13 mouse cellular contexts compared by ENCODE assay signal in the genomic region with DNA sequence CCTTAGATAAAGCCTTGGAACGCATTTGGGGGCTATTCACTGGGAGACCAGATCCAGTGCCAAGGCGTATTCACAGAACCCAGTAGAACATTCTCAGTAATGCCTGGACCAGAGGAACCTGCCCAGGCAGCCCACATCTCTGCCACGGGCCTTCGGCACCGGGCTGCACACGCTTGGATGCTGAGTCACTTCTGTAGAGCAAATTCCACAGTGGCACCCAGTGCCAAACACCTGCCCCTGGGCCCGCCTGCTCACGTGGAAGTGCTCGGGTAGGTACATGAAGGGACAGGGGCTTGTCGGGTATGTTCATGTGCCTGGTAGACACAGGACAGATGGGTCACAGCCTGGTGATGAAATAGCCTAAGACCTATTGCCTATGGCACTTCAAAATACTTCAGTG.
"Had no signal": no experiment of that assay in that cellular context is flagged by ENCODE, and none has a peak within 500 bp of the region (broad histone marks: within the 10 kb centered on the region; RNA-seq: fewer than 3 reads in every experiment).

No protein-coding gene starts in this region.

- H3K9me3 ChIP-seq: liver, embryonic 13.5 days had no signal

- H3K4me3 ChIP-seq: left cerebral cortex, adult 2 months; liver, embryonic 13.5 days had no signal

- H3K27me3 ChIP-seq: liver, embryonic 13.5 days had no signal

- DNase-seq: kidney, adult 2 months; kidney, postnatal 36 days; layer of hippocampus, postnatal 36 days; liver, embryonic 13.5 days; lung, adult 2 months; lung, postnatal 14 days; lung, postnatal 4 days; midbrain, embryonic 14.5 days; right cerebral cortex, postnatal 4 days; thymus, postnatal 25 days had no signal

- H3K9ac ChIP-seq: liver, embryonic 13.5 days had no signal

- H3K36me3 ChIP-seq: liver, embryonic 13.5 days had no signal

- H3K27ac ChIP-seq: kidney, postnatal 0 days; left cerebral cortex, adult 2 months; liver, embryonic 13.5 days had no signal

- ATAC-seq: intestine, postnatal 0 days had no signal

- H3K4me1 ChIP-seq: liver, embryonic 13.5 days had no signal

- H3K4me2 ChIP-seq: liver, embryonic 13.5 days had no signal
